Mouse (Mus musculus) urinary bladder, postnatal 25 days (tissue): ENCODE measurements around the gene Armh1.
"Not testable (repeated sequence)": the region's sequence is repeated elsewhere in the genome, so short reads cannot be mapped to it uniquely, and the experiment has no call there.

Experiments used
- DNase-seq: peaks from one replicate; pipeline ENCODE4 v3.0.0; 2022; ENCODE audit warnings: low spot score

The Armh1 gene

GRCm38 (mm10) chr4:117221836-117222235 is 30.1 kb downstream of the Armh1 start:
- DNase-seq: no peak

DNA sequence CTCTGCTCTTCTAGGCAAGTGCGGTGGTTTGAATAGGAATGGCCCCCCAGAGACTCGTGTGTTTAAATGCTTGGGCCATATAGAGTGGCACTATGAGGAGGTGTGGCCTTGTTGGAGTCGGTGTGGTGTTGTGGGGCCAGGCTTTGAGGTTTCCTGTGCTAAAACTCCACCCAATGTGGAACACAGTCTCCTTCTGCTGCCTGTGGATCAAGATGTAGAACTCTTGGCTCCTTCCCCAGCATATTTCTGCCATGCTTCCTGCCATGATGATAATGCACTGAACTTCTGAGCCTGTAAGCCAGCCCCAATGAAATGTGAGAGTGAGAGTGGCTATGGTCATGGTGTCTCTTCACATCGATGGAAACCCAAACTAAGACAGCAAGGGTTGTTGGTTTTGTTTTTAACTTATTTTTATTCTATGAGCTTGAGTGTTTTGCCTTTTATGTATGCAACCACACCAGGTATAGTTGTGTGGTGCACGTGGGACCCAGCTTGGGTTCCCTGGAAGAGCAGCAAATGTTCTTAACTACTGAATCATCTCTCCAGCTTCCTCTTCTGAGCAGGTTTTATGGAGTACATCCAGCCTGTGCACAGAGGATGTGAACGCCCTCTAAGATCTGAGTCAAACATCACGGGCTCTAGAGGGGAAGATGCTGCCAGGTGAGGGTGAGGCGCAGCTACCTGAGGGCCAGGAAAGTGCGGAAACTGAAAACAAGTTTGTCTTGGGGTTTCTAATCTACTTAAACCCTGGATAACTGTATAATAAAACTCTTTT is 31.0 kb downstream of the Armh1 start:
- no peak for DNase-seq

GRCm38 (mm10) chr4:117218517-117219219 is 33.3 kb downstream of the Armh1 start:
- DNase-seq: peak; percentile 58

DNA sequence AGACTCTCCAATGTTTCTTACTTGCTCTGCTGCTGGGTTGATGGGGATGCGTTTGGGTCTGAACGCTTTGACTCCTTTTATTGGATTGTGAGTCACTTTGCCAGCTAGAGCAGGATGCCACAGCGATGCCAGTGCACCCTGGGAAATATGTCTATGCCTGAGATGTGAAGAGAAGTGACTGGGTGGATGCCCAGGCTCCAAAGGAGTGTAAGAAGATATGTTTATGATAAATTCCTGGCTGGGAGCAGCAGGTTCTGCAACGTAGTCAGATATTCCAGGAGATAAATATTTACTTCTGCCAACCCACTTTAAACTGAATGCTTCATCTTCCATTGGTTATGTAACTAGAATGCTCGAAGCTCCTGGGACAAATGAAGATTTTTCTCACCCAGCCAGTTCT is 34.9 kb downstream of the Armh1 start:
- DNase-seq: no peak

GRCm38 (mm10) chr4:117214250-117214649 is 37.7 kb downstream of the Armh1 start:
- no peak for DNase-seq

DNA sequence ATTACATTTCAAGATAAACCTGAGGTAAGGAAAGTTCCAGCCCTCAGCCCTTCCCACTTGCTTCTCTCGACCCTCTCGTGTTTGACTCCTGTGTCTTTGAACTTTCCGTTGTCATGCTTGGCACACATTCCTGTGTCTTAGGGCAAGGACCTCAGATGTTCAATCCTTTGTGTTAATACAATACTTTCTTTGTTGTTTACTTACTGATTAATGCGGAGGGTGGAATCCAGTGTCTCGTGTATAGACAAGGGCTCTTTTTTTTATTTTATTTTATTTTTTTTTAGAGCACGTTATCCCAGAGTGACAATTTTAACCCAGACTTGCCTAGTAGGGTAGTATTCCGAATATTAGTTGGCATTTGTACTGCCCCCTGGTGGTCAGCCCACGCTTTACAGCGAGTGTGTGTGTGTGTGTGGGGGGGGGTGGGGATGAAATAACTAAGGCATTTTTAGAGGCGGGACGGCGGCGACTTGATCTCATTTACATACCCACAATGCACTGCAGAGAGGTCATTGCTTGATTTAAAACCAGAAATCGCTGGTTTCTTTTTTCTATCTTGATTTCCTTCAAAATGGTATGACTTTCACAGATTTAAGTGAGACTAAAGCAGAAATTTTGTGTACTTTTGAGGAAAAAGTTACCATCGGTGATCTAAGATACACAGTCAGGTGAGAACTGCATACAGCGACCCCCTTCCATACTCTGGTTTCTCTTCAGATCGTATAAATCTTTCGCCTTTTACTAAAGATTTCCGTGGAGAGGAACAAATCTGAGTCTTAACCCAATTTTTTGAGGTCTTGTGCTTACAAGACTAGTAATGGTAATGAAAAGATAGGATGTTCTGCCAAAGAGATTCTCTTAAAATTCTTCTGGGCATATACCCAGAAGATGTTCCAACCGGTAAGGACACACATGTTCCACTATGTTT is 41.5 kb downstream of the Armh1 start:
- peak; percentile 79 for DNase-seq

GRCm38 (mm10) chr4:117209592-117209991 is 42.3 kb downstream of the Armh1 start:
- no peak for DNase-seq

DNA sequence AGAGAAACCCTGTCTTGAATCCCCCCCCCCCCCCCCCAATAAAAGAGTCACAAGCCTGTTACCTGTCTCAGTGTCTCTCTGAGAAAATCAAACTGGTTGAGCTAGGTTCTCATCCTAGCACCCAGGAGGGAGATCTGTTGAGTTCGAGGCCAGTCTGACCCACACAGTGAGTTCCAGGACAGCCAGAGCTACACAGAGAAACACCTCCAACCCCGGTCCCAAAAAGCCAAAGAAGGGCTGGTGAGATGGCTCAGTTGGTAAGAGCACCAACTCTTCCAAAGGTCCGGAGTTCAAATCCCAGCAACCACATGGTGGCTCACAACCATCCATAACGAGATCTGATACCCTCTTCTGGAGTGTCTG is 49.0 kb downstream of the Armh1 start:
- no peak for DNase-seq

GRCm38 (mm10) chr4:117202046-117202991 is 49.6 kb downstream of the Armh1 start:
- DNase-seq: peak; percentile 28

DNA sequence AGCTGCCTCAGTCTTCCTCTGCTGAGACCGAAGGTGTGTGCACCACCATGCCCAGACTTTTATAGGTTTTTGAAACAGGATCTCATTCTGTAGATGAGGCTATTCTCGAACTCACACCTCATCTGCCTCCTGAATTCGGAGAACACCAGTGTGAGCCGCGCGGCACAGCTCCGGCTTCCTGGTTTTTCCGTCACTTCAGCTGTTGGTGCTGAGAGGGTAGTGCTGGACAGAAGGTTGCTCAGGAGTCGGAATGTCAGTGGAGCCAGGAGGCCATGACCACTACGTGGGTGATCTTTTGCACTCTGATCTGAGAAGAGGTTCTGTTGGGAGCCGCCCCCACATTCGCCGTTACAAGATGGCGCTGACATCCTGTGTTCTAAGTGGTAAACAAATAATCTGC is 60.1 kb downstream of the Armh1 start:
- DNase-seq: no peak

DNA sequence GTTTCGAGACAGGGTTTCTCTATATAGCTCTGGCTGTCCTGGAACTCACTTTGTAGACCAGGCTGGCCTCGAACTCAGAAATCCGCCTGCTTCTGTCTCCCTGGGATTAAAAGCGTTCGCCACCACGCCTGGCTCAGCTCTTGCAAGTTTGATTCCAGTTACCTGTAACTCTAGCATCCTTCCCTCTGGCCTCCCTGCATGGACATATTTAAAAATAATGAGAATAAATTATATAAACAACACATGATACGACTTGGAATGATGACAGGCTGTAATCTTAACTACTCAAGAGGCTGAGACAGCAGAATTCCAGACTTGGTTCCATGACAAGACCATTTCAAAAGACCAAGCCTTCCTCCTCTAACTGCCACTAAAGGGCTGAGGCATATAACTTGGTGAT is 61.3 kb downstream of the Armh1 start:
- no peak for DNase-seq

- DNase-seq: no peak
Measured at GRCm38 (mm10) chr4:117189856-117190543, 61.9 kb downstream of the Armh1 start.

DNA sequence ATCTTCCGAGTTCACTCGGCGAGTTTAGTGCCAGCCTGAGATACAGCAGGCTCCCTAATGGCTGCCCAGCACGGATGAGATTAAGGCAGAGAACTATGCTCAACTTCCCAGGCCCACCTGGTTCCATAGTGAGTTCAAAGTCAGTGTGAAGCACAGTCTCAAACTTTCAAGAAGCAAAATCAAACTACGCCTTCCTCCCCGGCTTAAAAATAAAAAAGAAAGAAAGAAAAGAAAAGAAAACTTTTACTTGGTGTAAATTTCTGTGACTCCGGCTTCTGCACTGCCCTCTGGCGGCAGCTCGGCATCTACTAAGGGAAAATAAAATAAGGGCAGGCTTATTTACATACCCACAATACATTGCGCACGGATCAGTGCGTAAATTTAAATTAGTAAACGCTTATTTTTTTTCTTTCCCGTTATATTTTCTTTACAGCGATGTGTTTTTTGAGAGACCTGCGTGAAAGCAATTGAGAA is 62.5 kb downstream of the Armh1 start:
- DNase-seq: peak; percentile 83

DNA sequence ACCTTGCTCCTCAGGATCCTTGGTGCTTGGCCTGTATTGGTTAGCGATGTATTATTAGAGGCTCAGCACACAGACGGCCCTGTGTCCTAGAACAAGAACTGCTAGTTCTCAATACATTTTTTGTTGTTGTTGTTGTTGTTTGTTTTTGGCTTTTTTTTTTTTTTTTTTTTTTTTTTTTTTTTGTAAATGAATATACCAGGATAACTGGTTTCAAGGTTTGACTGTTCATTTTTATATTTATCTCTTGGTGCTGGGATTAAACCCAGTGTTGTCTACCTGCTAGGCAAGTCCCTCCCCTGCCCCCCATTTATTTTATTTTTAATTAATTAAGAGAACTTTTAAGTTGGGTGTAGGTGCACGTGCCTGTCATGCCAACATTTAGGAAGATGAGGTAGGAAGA is 63.0 kb downstream of the Armh1 start:
- DNase-seq: no peak

DNA sequence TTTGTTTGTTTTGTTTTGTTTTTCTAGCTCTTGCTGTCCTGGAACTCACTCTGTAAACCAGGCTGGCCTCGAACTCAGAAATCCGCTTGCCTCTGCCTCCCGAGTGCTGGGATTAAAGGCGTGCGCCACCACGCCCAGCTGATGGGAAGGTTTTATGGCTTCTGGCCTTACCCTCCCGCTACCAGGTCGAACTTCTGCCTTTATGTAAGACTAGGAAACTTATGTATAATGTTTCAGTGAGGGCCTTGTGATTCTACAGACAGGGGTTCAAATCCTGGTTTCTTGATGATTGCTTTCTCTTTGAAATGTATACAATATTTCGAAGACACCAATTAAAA is 69.2 kb downstream of the Armh1 start:
- DNase-seq: not testable (repeated sequence)

DNA sequence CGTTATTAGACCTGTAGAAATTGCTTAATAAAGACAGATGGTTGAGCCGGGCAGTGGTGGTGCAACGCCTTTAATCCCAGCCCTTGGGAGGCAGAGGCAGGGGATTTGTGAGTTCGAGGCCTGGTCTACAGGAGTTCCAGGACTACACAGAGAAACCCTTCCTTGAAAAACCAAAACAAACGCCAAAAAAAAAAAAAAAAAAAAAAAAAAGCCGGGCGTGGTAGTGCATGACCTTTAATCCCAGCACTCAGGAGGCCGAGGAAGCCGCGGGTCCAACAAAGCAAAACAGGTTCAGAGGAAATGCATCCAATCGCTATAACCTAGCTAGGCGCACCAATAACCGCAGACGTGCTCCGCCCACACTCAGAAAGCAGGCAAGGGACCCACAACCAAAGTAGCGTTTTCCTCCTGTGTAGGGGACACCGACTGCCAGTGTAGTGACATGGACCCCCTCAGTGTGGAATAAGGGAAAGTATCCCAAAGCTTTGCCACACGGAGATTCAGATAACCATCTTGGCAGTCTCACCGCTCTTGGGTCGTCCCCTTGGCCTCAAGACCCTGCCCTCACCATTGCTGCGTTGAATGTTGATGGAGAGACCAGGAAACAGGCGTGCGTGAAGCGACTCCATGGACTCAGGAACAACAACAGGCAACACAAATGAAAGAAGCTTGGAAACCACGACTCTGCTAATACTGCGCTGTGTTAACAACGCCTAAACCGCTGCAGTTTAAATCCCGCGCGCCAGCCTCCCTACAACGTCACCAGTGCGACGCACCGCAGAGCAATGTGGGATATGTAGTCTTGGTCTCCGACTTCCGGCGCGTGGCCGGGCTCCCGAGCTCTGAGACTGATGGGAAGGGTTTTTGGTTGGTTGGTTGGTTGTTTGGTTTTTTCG is 69.8 kb downstream of the Armh1 start, which contains the start of gene Kif2c:
Gene Kif2c, minus strand, starts transcription at position 777 of the 896 bp plus-strand sequence.
- peak; percentile 88 for DNase-seq

DNA sequence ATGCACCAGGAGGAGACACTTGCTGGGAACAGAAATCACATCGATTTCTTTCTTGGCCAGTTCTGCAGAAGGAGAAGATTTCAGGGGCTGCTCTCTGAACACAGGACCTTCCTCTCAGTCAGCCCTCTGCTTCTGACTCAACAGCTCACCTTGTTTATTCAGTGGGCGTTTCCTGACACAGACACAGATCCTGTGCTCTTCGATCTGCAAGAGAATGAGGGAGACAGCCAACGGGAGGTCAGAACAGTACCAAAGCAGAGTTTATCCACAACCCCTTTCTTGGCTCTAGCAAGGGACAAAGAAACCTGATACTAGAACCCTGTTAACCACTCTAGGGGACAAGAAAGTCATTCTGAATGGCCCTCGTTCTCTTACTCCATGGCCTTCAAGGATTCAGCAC is 82.0 kb downstream of the Armh1 start:
- DNase-seq: no peak
